Mouse (Mus musculus): ENCODE results near the gene Igsf21. TPM values are rescaled to one million over a fixed set of nuclear protein-coding genes. Genes with fewer than 3 reads are reported as not detected.

Gene Igsf21
- total RNA-seq, 2 experiments from 2014 or later, result 0.12 to 0.29 TPM

DNA sequence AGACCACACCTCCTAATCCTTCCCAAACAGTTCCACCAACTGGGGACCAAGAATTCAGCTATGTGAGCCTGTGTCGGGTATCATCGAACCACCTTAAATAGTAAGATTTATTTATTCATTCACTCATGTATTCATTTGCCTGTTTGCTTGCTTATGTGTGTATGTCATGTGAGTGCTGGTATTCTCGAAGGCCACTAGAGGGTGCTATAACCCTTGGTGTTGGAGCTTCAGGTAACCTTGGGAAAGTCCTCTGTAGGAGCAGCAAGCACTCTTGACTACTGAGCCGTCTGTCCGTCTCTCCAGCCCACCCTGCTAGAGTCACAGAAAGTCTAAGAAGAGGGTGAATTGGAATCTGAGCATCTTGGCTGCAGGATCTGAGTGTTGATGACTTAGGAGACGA, 103.4 kb downstream of the Igsf21 start:
- DNase-seq, result no peak

DNA sequence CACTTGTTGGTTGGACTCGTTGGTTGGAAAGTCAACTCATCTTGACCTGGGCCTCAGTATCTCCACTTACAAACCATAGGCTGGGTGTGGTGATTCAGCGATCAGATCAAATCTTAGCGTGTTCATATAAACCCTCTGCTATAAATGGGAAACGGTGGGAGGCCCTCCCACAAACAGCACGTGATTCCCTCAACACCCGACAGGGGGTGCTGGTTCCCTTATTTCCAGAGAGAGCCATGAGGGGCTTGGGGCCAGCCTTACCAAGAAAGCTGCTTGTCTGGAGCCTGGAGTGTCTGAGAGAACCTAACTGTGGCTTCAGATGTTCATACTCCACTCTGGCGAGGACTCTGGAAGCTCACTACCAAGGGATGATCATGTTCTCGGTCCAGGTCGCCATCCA, 106.1 kb downstream of the Igsf21 start:
- no peak for DNase-seq

- no peak for DNase-seq
Measured at GRCm38 (mm10) chr4:140138846-140139245, 107.7 kb downstream of the Igsf21 start.

DNA sequence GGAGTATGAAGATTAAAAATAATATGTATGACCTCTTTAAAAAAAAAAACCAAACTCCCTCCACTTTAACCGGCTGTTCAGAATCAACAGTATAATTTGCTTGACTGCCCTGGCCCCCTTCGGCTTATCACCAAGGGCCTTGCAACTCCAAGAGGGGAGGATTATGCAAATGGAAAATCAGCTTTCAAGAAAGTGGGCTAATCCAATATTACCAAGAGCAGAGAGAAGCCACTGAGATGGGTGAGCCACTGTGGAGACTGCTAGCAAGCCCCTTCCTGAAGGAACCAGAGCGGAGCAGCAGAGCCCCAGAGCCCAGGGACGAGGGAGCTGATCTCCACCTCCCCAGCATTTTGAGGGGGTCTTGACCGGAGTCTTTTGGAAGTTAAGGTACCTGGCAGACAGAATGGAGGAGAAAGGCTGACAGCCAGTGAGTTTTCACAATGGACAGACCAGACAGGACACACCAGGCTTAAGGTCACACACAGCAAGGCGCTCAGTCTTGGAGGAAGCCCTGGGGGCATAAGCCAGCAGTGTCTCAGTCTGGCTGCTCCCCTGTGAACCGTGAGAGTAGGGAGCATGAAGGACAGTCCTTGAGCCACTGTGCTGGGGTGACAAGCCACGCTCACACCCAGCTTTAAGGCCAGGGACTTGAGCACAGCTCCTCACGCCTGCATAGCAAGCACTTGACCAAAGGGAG, 114.8 kb downstream of the Igsf21 start:
- no peak for DNase-seq

DNA sequence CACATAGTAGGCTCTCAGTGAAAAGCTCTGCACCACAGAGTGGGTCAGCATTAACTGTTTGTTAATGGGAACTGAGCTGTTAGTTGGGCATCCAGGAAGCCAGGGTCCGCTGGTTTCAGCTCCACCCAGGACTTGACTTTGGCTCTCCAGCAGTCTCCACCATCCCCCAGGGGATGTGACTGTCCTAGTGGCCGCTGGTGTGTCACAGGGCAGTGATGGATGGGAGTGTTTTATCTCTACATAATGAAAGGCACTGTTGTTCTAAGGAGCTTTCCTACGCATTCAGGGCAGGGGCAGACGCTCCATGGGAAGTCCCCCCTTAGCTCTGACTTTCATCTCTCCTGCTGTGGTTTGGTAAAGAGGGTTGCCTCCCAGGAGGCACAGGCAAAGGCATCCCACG, 115.4 kb downstream of the Igsf21 start:
- no peak for DNase-seq

DNA sequence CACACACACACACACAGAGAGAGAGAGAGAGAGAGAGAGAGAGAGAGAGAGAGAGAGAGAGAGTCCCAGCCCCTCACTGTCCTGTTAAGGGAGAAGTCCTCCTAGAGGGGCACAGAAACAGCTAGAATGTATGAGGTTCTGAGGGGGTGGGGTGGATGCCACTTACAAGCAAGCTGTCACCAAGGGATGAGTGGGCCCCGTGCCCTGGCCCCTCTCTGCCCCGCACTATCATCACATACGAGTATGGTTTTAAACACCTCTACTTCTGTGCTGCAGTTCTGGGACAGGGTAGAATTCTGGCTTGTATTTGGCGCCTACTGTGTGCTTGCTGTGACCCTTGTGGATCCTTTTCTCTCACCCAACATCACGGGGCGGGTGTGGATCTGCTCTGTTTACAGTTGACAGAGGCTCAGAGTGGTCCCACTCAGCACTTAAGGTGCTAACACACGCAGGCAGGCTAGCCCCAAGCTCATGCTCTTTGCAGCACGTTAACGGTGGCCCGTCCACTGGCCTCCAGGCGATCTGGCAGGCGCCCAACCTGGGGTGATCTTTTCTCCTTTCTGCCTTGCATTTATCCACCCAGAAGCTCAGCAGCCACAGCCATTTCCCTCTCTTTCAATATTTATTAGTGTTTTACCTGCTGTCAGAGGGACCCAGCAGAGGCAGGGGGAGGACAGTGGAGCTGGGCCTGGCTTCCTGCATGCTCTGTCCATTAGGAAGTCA, 116.9 kb downstream of the Igsf21 start:
- no peak for DNase-seq

GRCm38 (mm10) chr4:140128116-140128515, 118.5 kb downstream of the Igsf21 start:
- no peak for DNase-seq

GRCm38 (mm10) chr4:140125806-140126205, 120.8 kb downstream of the Igsf21 start:
- DNase-seq, result no peak

- no peak for DNase-seq
Measured at GRCm38 (mm10) chr4:140122534-140122933, 124.0 kb downstream of the Igsf21 start.

DNA sequence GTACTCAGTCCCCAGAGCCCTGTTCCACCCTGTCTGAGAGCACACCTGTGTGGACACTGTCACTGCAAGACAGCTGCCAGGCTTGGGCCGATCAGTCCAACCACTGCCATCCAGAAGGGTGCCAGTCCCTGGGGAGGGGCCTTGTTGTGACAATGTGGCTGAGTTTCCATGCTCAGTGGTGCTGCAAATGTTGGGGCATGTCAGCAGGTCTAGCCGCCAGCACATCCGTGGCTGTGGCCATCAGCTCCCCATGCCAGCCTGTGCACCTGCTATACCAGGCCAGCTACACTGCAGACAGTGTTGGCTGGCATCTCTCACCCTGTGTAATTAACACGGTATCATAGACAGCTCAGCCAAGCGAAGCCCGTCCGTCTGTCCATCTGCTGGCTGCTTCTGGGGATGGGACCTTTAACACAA, 129.3 kb downstream of the Igsf21 start:
- no peak for DNase-seq

DNA sequence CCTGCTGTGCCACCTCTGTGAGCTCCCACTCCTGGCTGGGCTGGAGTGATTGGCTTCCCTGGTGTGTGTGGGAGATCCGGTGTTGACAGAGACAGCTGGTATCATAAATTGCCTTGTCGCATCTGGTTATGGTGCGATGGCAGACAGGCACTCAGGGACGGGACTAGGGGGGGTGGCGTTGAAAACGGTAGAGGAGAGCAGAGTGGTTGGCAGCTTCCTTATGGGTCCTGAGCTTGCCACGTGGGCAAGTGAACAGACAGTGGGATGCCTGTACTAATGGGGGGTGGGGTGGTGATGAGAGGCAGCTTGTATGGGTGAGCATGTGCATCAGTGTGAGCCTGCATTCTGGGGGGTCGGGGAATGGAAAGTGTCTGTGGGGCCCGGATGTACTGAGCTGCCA, 130.8 kb downstream of the Igsf21 start:
- DNase-seq, result no peak

GRCm38 (mm10) chr4:140115053-140115452, 131.5 kb downstream of the Igsf21 start:
- DNase-seq, result no peak

- DNase-seq, result no peak
Measured at GRCm38 (mm10) chr4:140113690-140114475, 132.7 kb downstream of the Igsf21 start.

DNA sequence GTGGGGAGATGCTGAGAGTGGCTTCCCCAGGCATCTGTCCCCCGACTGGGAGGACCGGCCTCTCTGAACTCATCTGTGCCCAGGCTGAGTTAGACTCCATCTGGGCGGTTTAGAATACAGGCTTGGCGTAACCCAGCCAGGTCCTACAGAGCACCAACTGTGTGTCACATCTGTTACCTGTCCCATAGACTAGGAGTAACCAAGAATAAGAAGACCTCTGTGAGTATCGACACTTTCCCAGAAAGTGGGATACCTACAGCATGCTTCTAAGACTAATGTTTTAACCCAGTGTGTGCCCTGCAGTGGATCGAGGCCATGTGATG, 137.0 kb downstream of the Igsf21 start:
- DNase-seq, result no peak

DNA sequence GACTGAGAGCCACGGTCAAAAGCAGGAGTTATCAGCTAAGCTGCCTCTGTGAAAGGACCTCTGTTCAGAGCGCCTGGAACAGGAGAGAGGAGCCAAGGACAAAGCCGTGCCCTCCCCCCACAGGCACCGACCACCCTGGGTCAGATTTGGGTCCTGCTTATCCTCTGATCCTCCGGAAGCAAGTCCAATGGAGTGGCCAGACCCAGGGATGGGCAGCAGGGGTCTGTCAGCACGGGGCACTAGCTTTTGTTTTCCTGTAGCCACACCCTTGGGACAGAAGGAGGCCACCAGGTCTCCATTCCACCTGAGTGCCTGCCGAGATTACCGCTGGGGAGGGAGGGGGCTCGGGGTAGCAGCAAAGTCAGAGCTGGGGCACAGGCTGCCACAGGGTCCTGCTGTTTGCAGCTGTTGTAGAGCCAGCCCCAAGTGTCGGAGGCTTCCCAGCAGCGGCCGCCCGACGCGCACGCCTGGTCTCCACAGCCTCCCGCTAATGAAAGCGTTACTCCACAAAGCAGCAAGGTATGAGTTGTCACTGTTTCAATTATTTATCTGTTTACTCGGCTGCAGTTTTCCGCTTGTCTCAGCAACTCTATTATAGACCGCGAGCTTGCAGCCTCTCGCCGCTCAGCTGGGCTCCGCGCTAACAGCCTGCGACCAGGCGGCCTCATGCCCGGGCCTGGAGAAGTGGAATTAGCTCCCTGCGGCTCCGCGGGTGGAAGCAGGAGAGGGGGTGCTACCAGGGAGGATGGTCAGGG, 137.5 kb downstream of the Igsf21 start:
- no peak for DNase-seq

- DNase-seq, result no peak
Measured at GRCm38 (mm10) chr4:140107161-140107560, 139.4 kb downstream of the Igsf21 start.

DNA sequence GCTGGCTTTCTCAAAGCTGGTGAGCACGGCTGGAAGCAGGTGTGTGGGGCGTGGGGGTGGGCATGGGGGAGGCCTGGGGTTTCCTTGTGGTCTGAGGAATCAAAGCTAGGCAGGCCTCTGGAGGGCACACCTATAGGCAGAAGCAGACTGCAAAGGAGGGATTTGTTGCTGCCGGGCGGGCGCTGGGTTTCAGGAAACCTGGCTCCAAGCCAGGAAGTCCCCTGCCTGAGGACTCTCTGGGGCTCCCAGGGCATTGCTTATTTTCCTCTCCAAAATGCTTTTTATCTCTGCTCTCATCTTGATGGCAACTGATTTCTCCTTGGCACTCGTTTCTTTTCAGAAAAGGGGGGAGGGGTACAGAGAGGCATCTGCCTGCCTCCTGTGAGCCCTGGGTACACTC, 141.8 kb downstream of the Igsf21 start:
- DNase-seq, result no peak

DNA sequence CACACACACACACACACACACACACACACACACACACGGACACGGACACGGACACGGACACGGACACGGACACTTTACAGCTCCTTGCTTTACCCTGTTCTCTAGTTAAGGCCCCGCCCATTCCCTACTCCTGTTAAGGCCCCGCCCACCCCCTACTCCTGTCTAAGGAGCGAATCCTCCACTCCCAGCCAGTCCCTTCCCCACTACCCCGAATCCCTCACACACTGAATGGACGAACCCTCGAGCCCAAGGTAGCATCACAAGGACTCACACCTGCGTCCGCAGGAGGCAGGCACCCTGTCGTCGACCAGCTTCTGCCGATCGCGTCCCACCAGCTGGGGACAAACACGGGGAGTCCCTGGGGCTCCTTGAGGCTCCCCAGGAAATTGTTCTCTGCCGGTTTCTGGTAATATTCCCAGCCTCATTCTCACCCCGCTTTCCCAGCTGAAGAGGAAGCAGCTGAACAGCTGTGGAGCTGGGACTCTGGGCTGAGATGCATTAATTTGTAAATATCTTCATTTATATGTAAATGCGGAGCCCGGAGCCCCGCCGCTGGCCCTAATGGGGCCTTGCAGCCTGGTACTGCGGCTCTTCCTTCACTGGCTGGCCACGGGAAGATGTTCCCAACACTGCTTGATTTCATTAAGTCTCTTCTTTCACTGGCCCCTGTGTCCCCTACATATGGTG, 143.1 kb downstream of the Igsf21 start:
- DNase-seq, result no peak

DNA sequence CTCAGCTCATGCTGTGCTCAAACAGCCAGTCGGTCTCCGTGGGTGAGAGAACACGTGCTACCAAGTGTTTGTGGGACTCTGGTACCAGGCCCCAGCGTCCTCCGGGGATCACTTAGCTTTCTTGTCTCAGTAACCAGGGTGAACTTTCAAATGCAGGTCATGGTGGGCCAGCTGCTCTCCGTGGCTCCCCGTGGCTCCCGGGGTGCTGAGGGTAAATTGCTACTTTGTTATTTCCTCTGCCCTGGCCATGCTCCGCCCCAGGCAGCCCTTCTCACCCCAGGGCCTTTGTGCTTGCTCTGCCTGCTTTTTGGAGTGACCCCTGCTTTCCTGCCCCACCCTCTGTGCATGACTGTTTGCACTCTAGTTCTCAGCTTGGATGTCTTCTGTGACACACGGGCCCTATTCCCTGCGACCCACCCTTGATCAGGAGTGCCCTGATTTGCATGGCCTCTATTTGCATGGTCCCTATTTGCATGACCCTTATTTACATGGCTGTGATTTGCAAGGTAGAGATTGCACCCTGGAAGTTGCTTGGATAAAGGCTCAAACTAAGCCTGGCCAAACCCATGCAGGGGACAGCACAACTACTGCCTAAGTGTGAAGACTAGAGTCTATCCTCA, 143.9 kb downstream of the Igsf21 start:
- DNase-seq, result no peak

DNA sequence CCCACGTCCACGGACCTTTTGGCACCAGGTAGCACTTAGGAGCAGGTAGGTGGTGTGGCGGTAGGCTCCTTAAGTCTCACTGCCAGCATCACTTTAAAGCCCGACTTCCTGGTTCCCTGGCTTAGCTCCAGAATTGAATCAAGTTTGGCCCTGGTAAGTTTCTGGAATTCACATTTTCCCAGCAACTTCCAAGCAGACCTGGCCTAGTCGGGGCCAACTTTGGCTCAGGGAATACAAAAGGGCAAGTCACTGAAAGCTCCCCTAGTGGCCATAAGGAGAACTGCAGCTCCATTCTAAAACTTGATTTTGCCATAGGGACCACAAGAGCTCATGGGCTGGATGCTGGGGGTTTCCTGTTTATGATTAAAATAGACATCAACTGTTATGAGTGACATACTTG, 145.5 kb downstream of the Igsf21 start:
- DNase-seq, result no peak

- DNase-seq, result no peak
Measured at GRCm38 (mm10) chr4:140100141-140100540, 146.4 kb downstream of the Igsf21 start.

DNA sequence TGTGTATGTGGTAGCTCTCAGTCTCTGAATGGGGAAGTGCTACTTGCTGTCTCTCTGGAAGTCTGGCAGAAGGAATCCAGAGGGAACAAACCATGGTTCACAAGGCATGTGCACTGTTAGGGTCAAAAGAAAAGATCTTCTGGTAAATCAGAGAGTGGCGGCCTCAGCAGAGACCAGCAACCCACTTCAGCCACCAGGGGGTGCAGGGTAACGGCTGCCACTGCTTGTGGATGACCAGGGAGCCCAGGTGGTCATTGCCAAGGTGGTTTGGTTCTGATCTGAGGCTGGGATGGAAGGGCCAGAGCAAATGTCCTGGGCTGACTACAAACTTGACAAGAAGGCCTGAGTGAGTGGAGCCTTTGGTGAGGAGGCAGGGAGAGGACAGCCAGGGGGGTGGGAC, 150.3 kb downstream of the Igsf21 start:
- DNase-seq, result no peak

Data from gastrocnemius, postnatal 10 days (tissue).